Mouse (Mus musculus) liver, embryonic 14.5 days (tissue): ENCODE measurements around the gene Patz1.

Experiments
- CTCF ChIP-seq: IDR thresholded peaks from 2 replicates; pipeline ENCODE4 v1.5.1; 2016; ENCODE audit warnings: antibody characterized with exemption, low read depth, control low read depth
- EP300 ChIP-seq: IDR thresholded peaks from 2 replicates; pipeline ENCODE4 v1.6.1; 2016; ENCODE audit warnings: antibody characterized with exemption, low read depth

- TF ChIP-seq CTCF (no peak), EP300 (no peak)
Measured at GRCm38 (mm10) chr11:3292711-3293249, 4.1 kb downstream of the Patz1 start.
